Mouse (Mus musculus) liver, postnatal 0 days (tissue): ENCODE measurements around the gene AU040320.

Experiments used
- CTCF ChIP-seq: sonication (generic); IDR thresholded peaks from 2 replicates; pipeline ENCODE4 v1.5.1; 2016; ENCODE audit warnings: antibody characterized with exemption, low read depth
- EP300 ChIP-seq: IDR thresholded peaks from 2 replicates; pipeline ENCODE4 v1.6.1; 2016; ENCODE audit warnings: antibody characterized with exemption, low read depth, mild to moderate bottlenecking

GRCm38 (mm10) chr4:126751556-126752023 lies 1.8 kb upstream of the AU040320 start:
- TF ChIP-seq CTCF (no peak), EP300 (no peak)
